Mouse (Mus musculus) lung, postnatal 10 days (tissue): Measurements from ENCODE around the gene Appl2.

ENCODE experiments used
- DNase-seq: peaks from one replicate; pipeline ENCODE4 v3.0.0; 2021

Gene Appl2

GRCm38 (mm10) chr10:83565449-83566441, 82.8 kb downstream of the Appl2 start:
- DNase-seq = no peak

- no peak for DNase-seq
Measured at GRCm38 (mm10) chr10:83563005-83563404, 85.5 kb downstream of the Appl2 start.
